Mouse (Mus musculus) lung, adult 2 months (tissue): Measurements from ENCODE around the gene Tob1.

Experiments
- CTCF ChIP-seq: fragments of 200-500 bp; IDR thresholded peaks from 2 replicates; pipeline ENCODE4 v1.5.1; 2011; ENCODE audit warnings: mild to moderate bottlenecking, low read length, control low read depth; ENCODE audit not compliant: insufficient read depth
- POLR2A ChIP-seq: fragments of 200-500 bp; IDR thresholded peaks from 2 replicates; pipeline ENCODE4 v1.6.1; 2011; ENCODE audit warnings: low read depth, mild to moderate bottlenecking, control low read depth, low read length, borderline replicate concordance; ENCODE audit errors: extremely low read depth

DNA sequence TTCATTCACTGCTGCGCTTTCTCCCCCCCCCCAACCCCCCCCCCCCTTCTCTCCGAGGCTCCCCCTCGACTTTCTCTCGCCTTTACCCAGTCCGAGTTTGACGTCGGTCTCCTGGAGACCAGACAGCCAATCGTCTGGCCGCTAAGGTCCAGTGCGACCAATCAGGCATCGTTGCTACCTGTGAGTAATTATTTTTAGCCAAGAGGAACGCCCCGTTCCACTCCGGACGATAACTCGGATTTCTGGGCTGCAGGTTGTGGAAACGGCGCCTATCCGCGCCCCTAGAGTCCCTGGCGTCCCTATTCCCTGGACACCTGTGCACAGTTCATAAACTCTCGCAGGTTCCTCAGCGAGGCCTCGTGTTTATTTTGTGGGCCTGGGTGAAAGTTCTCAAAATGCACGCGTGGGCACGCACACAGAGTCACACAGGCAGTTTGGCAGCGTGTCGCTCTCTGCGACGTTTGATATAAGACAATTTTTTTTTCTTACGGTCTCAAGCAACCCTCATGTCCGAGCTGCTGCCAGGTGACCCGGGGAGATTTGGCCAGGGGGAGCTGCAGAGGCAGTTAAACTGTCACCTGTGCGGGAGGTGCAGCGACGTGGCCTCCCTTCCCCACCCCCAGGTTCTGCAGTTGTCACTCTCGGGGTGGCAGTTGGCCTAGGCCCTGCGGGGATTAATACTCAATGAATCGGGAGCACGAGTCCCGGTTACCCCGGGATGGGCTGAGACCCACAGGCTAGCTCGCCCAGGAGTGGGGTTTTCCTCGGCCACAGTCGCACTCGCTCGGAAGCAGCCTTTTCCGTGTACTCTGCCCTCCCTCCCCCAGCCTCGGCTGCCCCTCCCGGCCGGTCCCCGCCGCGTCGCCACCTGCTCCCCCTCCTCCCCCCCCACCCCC is 815 bp upstream of the Tob1 start:
- TF ChIP-seq POLR2A (peak; percentile 82; the same call in 1 of the 2 replicates), CTCF (no peak)
